19 mouse cellular contexts compared by ENCODE assay signal in genomic region chr2:79977259-79977658, GRCm38 (mm10).
DNase-seq lines count a peak whose midpoint lies in the region; ATAC-seq and TF ChIP-seq lines count a peak whose summit lies in the region.
"Had no signal": no experiment of that assay in that cellular context is flagged by ENCODE, and none has a peak within 500 bp of the region (broad histone marks: within the 10 kb centered on the region; RNA-seq: fewer than 3 reads in every experiment).

No protein-coding gene starts in this region.

- H3K4me1 ChIP-seq in heart, embryonic 10.5 days = peaks cover 7% of the 10 kb centered on the region; the same call in 1 of the 2 replicates
- H3K4me1 ChIP-seq in kidney, adult 2 months (ENCODE audit: control insufficient read depth, insufficient read depth, low read length) = peaks cover 21% of the 10 kb centered on the region; the same call in 1 of the 2 replicates
- peaks cover 3% of the 10 kb centered on the region; the same call in 1 of the 2 replicates for H3K4me1 ChIP-seq in brown adipose tissue, adult 24 weeks (ENCODE audit: control insufficient read depth, insufficient read depth, insufficient read length, low read length)
- 0 out of 2 replicates have a peak, but pooled peaks cover 3% of the 10 kb centered on the region for H3K4me1 ChIP-seq in kidney, postnatal 0 days (replicated peaks; ENCODE audit: insufficient read depth, low read length)
- H3K4me1 ChIP-seq: embryonic facial prominence, embryonic 13.5 days; hindbrain, embryonic 13.5 days; limb, embryonic 15.5 days had no signal

- no peak for TF ChIP-seq CTCF in kidney, adult 2 months (conservative IDR thresholded peaks at IDR 0.05; ENCODE audit: insufficient read depth, insufficient read length, low read depth, low read length)
- TF ChIP-seq CTCF in kidney, postnatal 0 days (IDR thresholded peaks at IDR 0.05; ENCODE audit: low read depth) = no peak

- no peaks in the 10 kb centered on the region for H3K36me3 ChIP-seq in heart, embryonic 10.5 days
- no peaks in the 10 kb centered on the region; the same call in 1 of the 2 replicates for H3K36me3 ChIP-seq in kidney, adult 2 months (ENCODE audit: control insufficient read depth, insufficient read depth, low read length)
- no peaks in the 10 kb centered on the region for H3K36me3 ChIP-seq in kidney, postnatal 0 days (ENCODE audit: insufficient read depth, low read length)
- H3K36me3 ChIP-seq: embryonic facial prominence, embryonic 13.5 days; hindbrain, embryonic 13.5 days; limb, embryonic 15.5 days had no signal

- intact Hi-C loops in heart, postnatal 25 days (cut with DNase I) = no loop called here

- H3K4me2 ChIP-seq in kidney, postnatal 0 days (ENCODE audit: low read length) = no peak overlapping the region
- H3K4me2 ChIP-seq: embryonic facial prominence, embryonic 13.5 days; hindbrain, embryonic 13.5 days; limb, embryonic 15.5 days had no signal

- no peak overlapping the region for H3K9ac ChIP-seq in kidney, postnatal 0 days (ENCODE audit: low read depth, low read length)
- H3K9ac ChIP-seq: embryonic facial prominence, embryonic 13.5 days; hindbrain, embryonic 13.5 days; limb, embryonic 15.5 days had no signal

- no peaks in the 10 kb centered on the region for H3K27me3 ChIP-seq in heart, embryonic 10.5 days (ENCODE audit: insufficient read depth, poor library complexity, severe bottlenecking)
- H3K27me3 ChIP-seq in kidney, adult 2 months (replicated peaks; ENCODE audit: control insufficient read depth, insufficient read depth, low read length) = no peaks in the 10 kb centered on the region
- H3K27me3 ChIP-seq in kidney, postnatal 0 days (ENCODE audit: insufficient read depth, low read length) = no peaks in the 10 kb centered on the region
- H3K27me3 ChIP-seq: CH12.LX; embryonic facial prominence, embryonic 13.5 days; hindbrain, embryonic 13.5 days; limb, embryonic 15.5 days had no signal

- ATAC-seq in kidney, postnatal 0 days (replicated peaks; ENCODE audit: low FRiP score, low read depth) = no peak
- ATAC-seq: forebrain, embryonic 14.5 days; inflammation-experienced regulatory T-cells, adult 6 months had no signal

- no peak overlapping the region for H3K4me3 ChIP-seq in heart, embryonic 10.5 days
- H3K4me3 ChIP-seq in kidney, adult 2 months (ENCODE audit: insufficient read depth, low read depth, low read length) = no peak overlapping the region
- no peak overlapping the region; the same call in 1 of the 2 replicates for H3K4me3 ChIP-seq in brown adipose tissue, adult 24 weeks (ENCODE audit: insufficient read depth, low read depth, low read length)
- no peak overlapping the region for H3K4me3 ChIP-seq in kidney, postnatal 0 days (replicated peaks; ENCODE audit: low read depth, low read length)
- H3K4me3 ChIP-seq: embryonic facial prominence, embryonic 13.5 days; hindbrain, embryonic 13.5 days; limb, embryonic 15.5 days had no signal

- H3K27ac ChIP-seq in heart, embryonic 10.5 days = 0 out of 2 replicates have a peak overlapping the region, but pooled peaks have one; percentile 22
- peak overlapping the region; percentile 47 for H3K27ac ChIP-seq in kidney, adult 2 months (ENCODE audit: insufficient read depth, low read depth, low read length)
- H3K27ac ChIP-seq in brown adipose tissue, adult 24 weeks (replicated peaks; ENCODE audit: low read depth, low read length) = peak overlapping the region; percentile 43
- 0 out of 2 replicates have a peak overlapping the region, but pooled peaks have one; percentile 32 for H3K27ac ChIP-seq in kidney, postnatal 0 days
- H3K27ac ChIP-seq: embryonic facial prominence, embryonic 13.5 days; hindbrain, embryonic 13.5 days; limb, embryonic 15.5 days had no signal

- 55% methylated on average over 5 of the region's 5 CpGs for WGBS in heart, embryonic 10.5 days
- 38% methylated on average over 5 of the region's 5 CpGs for WGBS in kidney, adult 2 months
- WGBS in kidney, postnatal 0 days = 49% methylated on average over 5 of the region's 5 CpGs

- no peak for TF ChIP-seq POLR2A in kidney, adult 2 months (IDR thresholded peaks at IDR 0.05; ENCODE audit: low read depth, low read length)

- no peaks in the 10 kb centered on the region for H3K9me3 ChIP-seq in heart, embryonic 10.5 days
- no peaks in the 10 kb centered on the region for H3K9me3 ChIP-seq in kidney, postnatal 0 days (replicated peaks; ENCODE audit: low read length)
- H3K9me3 ChIP-seq: embryonic facial prominence, embryonic 13.5 days; hindbrain, embryonic 13.5 days; limb, embryonic 15.5 days had no signal

- no peak for DNase-seq in heart, embryonic 10.5 days (ENCODE audit: low spot score)
- DNase-seq in heart, postnatal 25 days (ENCODE audit: low spot score) = no peak
- DNase-seq in kidney, adult 2 months = peak; percentile 44
- DNase-seq in kidney, postnatal 25 days = no peak
- DNase-seq in kidney, postnatal 0 days (ENCODE audit: low spot score) = no peak
- no peak for DNase-seq in right cerebral cortex, postnatal 4 days
- DNase-seq: adrenal gland, postnatal 25 days; cerebellum, adult 11-12 months; cerebellum, postnatal 14 days; gastrocnemius, postnatal 36 days; lung, postnatal 4 days; thymus, postnatal 36 days had no signal
